Mouse (Mus musculus): ENCODE data around the gene Rrm2.

DNA sequence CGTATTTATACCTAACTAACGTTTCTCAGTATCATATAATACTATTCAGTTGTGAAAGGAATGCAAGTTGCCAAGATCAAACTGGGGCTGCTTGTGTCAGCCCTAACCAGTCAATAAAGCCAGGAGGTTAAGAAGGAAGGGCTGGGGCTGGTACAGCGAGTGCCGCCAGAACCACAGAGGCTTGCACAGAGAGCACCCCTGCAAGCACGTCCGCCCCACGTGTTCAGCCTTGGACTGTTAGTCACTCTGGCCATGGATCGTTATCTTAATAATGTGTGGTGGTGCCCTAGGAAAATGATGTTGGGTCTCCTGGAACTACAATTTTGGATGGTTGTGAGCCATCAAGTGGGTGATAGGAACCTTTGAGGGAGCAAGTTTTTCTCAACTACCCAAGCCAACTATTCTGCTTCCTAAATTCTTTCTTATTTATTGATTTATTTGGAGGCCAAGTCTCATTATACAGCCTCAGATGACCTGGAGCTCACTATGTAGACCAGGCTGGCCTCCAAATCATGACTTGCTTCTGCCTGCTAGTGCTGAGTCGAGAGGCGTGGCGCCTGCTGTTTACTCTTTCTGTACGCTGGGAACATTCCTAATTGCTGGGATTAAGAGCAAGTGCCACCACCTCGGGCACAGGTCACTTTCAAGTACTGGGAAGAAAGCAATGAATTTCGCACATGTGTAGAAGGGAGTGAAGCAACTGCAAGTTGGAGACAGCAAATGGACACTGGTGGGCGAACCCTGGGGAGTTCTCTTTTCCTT is 2.4 kb upstream of the Rrm2 start:
- TF ChIP-seq CTCF (IDR thresholded peaks at IDR 0.05; ENCODE audit: insufficient read depth, low read length) (no peak), POLR2A (IDR thresholded peaks at IDR 0.05; ENCODE audit: borderline replicate concordance, extremely low read depth, low read depth, low read length) (no peak)
